Mouse (Mus musculus) midbrain, postnatal 0 days (tissue): Measurements from ENCODE around the gene Dnajb2. TPM values are rescaled to one million over a fixed set of nuclear protein-coding genes. Genes with fewer than 3 reads are reported as not detected.

ENCODE experiments used
- ATAC-seq: fragments of 200-750 bp; cut with Nextera tagmentation; 2 replicates; pipeline ENCODE4 v1.8.0; 2017; ENCODE audit warnings: moderate number of reproducible peaks, mild to moderate bottlenecking, moderate TSS enrichment, moderate library complexity; ENCODE audit not compliant: low FRiP score
- DNase-seq: peaks from one replicate; pipeline ENCODE4 v3.0.0-alpha.2; 2015; ENCODE audit warnings: low spot score
- H3K27ac ChIP-seq: fragments of 300-500 bp; sonication (generic); 2 replicates; pipeline ENCODE4 v1.5.1; 2014; ENCODE audit warnings: low read depth, mild to moderate bottlenecking, low read length, mixed read lengths
- H3K27me3 ChIP-seq: fragments of 300-500 bp; sonication (generic); 2 replicates; pipeline ENCODE4 v1.6.1; 2014; ENCODE audit warnings: low read length, control low read depth, mixed read lengths; ENCODE audit not compliant: insufficient read depth
- H3K36me3 ChIP-seq: fragments of 300-500 bp; sonication (generic); 2 replicates; pipeline ENCODE4 v1.6.1; 2014; ENCODE audit warnings: low read length, control low read depth, mixed read lengths; ENCODE audit not compliant: insufficient read depth
- H3K4me1 ChIP-seq: fragments of 300-500 bp; sonication (generic); 2 replicates; pipeline ENCODE4 v1.6.1; 2014; ENCODE audit warnings: mild to moderate bottlenecking, control low read depth, antibody characterized with exemption, low read length, mixed read lengths; ENCODE audit not compliant: insufficient read depth
- H3K4me2 ChIP-seq: fragments of 300-500 bp; sonication (generic); 2 replicates; pipeline ENCODE4 v1.6.1; 2014; ENCODE audit warnings: low read depth, mild to moderate bottlenecking, low read length, mixed read lengths; ENCODE audit not compliant: poor library complexity, severe bottlenecking
- H3K4me3 ChIP-seq: fragments of 300-500 bp; sonication (generic); 2 replicates; pipeline ENCODE4 v1.5.1; 2014; ENCODE audit warnings: low read depth, mild to moderate bottlenecking, low read length, moderate library complexity
- H3K9ac ChIP-seq: fragments of 300-500 bp; sonication (generic); replicated peaks from 2 replicates; pipeline ENCODE4 v1.6.1; 2014; ENCODE audit warnings: mild to moderate bottlenecking, low read length, moderate library complexity, mixed read lengths; ENCODE audit not compliant: poor library complexity, severe bottlenecking
- H3K9me3 ChIP-seq: fragments of 300-500 bp; sonication (generic); 2 replicates; pipeline ENCODE4 v1.6.1; 2016; ENCODE audit warnings: low read length, control low read depth
- CTCF ChIP-seq: IDR thresholded peaks from 2 replicates; pipeline ENCODE4 v1.5.1; 2016; ENCODE audit warnings: antibody characterized with exemption, mild to moderate bottlenecking
- WGBS: fragments of 180-500 bp; shearing (Covaris S2); extraction: QIAGEN DNeasy Blood & Tissue Kit; methylation state at CpG from one replicate; pipeline ENCODE4 v1.1.7; 2014; 5-methylcytosine and 5-hydroxymethylcytosine counted together
- polyA plus RNA-seq: library from polyadenylated mRNA; unstranded; fragments of >200 nt; fragmentation: Nextera tagmentation; extraction: Ambion mirVana; gene quantifications from 2 replicates; pipeline ENCODE4 v1.2.1, GENCODE M21; 2015
- total RNA-seq: library from RNA; depleted of rRNA; stranded (reverse); fragments of >200 nt; gene quantifications from 2 replicates; pipeline ENCODE4 v1.2.3, GENCODE M21; 2014

The Dnajb2 gene
- total and polyA plus RNA-seq, 2 experiments from 2014 or later: 43.6 to 65.1 TPM

DNA sequence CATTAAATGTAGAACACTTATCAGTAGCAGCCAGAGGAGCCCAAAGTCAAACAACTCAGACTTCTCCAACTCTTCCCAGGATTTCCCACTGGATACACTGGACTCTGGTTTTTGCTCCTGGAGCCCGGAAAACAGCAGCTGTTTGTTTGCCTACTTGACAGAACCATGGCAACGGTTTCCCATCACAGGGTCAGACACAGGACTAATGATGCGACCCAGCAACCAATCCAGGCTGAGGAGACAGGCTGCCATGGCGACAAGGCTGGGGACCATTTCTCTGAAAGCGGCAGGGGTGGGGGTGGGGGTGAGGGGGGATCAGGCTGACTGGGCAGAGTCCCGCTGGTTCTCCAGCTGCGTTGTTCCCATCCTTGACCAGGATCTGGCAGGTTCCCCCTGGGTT is 53.2 kb downstream of the Dnajb2 start:
- no peak overlapping the region; the same call in 1 of the 2 replicates for H3K4me2 ChIP-seq
- WGBS: 4% methylated on average over 7 of the region's 7 CpGs
- no peaks in the 10 kb centered on the region for H3K9me3 ChIP-seq
- no peak overlapping the region for H3K9ac ChIP-seq
- DNase-seq: peak; percentile 91
- peak overlapping the region; percentile 82 for H3K27ac ChIP-seq
- peaks cover 3% of the 10 kb centered on the region; the same call in 1 of the 2 replicates for H3K4me1 ChIP-seq
- H3K4me3 ChIP-seq: no peak overlapping the region
- TF ChIP-seq CTCF: no peak
- H3K36me3 ChIP-seq: no peaks in the 10 kb centered on the region
- ATAC-seq: peak; percentile 87
- no peaks in the 10 kb centered on the region for H3K27me3 ChIP-seq

GRCm38 (mm10) chr1:75289888-75290431 is 53.8 kb downstream of the Dnajb2 start:
- DNase-seq (peak; percentile 39), ATAC-seq (0 out of 2 replicates have a peak, but pooled peaks have one; percentile 44)
- no peak overlapping the region for H3K4me3 ChIP-seq
- H3K36me3 ChIP-seq: no peaks in the 10 kb centered on the region
- no peaks in the 10 kb centered on the region for H3K27me3 ChIP-seq
- no peak overlapping the region for H3K4me2 ChIP-seq
- 0 out of 2 replicates have a peak overlapping the region, but pooled peaks have one; percentile 24 for H3K9ac ChIP-seq
- no peak for TF ChIP-seq CTCF
- H3K9me3 ChIP-seq: no peaks in the 10 kb centered on the region
- peak overlapping the region; percentile 82 for H3K27ac ChIP-seq
- 24% methylated on average over 8 of the region's 8 CpGs for WGBS
- peaks cover 3% of the 10 kb centered on the region; the same call in 1 of the 2 replicates for H3K4me1 ChIP-seq

DNA sequence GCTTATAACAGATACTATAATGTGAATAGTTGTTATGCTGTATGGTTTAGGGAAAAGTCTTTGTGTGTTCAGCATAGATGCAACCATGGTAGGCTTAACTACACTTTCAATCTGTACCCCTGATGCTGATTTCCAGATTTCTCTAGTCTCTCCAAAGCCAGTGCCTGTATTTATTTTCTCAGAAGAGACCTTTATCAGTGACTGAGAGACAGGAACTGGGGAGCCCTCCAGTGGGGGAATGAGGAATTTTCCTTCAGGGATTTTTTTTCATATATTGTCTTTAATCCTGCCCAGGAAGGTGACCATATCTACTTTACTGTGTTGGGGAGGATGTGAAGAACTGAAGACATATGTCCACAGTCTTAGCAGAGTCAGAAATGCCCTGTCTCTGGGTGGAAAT is 54.4 kb downstream of the Dnajb2 start:
- H3K9me3 ChIP-seq: no peaks in the 10 kb centered on the region
- H3K36me3 ChIP-seq: no peaks in the 10 kb centered on the region
- no peak for ATAC-seq
- H3K27me3 ChIP-seq: no peaks in the 10 kb centered on the region
- no peak overlapping the region for H3K4me2 ChIP-seq
- H3K4me3 ChIP-seq: no peak overlapping the region
- H3K9ac ChIP-seq: no peak overlapping the region
- peak; percentile 79 for TF ChIP-seq CTCF
- DNase-seq: peak; percentile 87
- peak overlapping the region; percentile 82 for H3K27ac ChIP-seq
- peaks cover 3% of the 10 kb centered on the region; the same call in 1 of the 2 replicates for H3K4me1 ChIP-seq

DNA sequence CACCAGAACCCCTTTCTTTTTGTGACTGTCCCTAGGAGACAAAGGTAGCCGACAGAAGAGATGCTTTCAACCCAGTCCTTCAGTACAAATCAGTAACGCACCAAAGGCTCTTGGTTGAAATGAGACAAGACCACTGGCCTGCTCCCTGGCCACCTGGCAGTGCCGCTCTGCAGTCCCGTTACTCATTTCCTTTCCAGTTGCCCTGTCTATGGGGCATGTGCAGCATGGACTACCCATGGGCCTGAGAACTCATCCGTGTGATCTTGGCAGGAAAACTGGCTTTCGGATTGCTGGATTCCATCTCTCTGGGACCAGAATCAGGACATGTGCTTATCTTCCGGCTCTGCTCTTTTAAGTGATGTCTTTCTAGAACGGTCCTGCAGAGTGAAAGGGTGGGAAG is 55.1 kb downstream of the Dnajb2 start:
- no peak overlapping the region for H3K27ac ChIP-seq
- no peak for TF ChIP-seq CTCF
- 0 out of 2 replicates have a peak overlapping the region, but pooled peaks have one; percentile 13 for H3K9ac ChIP-seq
- no peaks in the 10 kb centered on the region for H3K27me3 ChIP-seq
- DNase-seq (no peak), ATAC-seq (no peak)
- H3K4me2 ChIP-seq: no peak overlapping the region
- no peak overlapping the region for H3K4me3 ChIP-seq
- no peaks in the 10 kb centered on the region for H3K36me3 ChIP-seq
- H3K4me1 ChIP-seq: peaks cover 3% of the 10 kb centered on the region; the same call in 1 of the 2 replicates
- 77% methylated on average over 8 of the region's 8 CpGs for WGBS
- no peaks in the 10 kb centered on the region for H3K9me3 ChIP-seq

DNA sequence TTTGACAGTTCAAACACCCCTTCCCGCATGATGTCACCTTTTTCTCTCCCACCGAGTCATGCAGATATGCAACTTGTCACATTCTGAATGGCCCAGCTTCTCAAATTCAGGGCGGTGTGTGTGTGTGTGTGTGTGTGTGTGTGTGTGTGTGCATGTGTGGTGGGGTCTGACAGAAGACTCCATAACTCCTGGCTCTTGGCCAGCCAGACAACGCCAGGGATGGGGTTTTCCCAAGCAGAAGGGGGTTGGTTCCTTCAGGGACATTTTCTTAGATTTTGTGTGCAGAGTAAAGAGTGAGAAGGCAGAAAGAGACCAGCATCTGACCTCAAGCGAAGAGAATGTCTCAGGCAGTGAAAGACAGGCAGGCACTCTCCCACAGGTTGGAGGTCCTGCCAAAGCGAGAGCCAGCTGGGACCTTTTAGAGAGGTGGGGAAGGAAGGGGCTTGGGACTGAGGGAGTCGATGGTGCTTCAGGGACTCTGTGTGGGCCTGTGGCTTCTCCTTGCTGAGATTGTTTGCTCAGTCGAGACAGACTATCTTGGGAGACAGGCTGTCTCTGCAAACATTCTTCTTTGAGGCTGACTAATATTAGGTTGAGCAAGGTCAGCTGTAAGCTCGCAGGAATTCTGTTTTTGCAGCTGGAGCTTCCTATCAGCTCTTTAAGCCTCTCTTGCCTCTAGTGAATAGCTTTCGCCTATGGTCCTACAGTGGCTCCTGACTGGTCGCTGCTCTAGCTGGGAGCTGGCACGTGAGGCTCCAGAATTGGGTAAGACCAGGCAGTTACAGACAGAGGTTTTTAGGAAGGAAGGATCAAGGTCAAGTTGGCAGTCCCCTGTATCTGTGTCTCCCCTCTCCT is 56.5 kb downstream of the Dnajb2 start:
- Histone ChIP-seq H3K4me3 (no peak overlapping the region), H3K9me3 (no peaks in the 10 kb centered on the region), H3K36me3 (no peaks in the 10 kb centered on the region), H3K27me3 (no peaks in the 10 kb centered on the region), H3K9ac (no peak overlapping the region; the same call in 1 of the 2 replicates), H3K27ac (no peak overlapping the region), H3K4me1 (peaks cover 3% of the 10 kb centered on the region; the same call in 1 of the 2 replicates), H3K4me2 (no peak overlapping the region)
- TF ChIP-seq CTCF: no peak
- 55% methylated on average over 12 of the region's 12 CpGs for WGBS
- DNase-seq (no peak), ATAC-seq (no peak)

DNA sequence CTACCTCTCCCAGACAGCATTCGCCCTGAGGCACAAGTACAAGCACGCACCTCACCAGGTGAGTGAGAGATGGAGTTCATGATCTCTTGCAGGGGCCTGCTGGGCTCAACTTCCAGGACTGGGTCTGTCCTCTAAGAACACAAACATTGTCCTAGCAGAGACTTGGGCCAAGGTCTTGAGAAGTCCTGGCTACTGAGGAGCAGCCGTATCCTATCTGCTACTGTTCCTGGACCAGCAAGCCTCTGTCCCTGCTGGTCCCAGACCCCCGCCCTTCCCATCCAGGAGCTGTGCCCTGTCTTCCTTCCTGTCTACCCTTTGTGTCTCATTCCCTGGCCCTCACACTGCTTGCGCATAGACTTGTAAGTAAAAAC is 57.1 kb downstream of the Dnajb2 start:
- Histone ChIP-seq H3K4me2 (no peak overlapping the region), H3K36me3 (no peaks in the 10 kb centered on the region), H3K9ac (no peak overlapping the region; the same call in 1 of the 2 replicates), H3K4me3 (no peak overlapping the region), H3K27ac (no peak overlapping the region), H3K9me3 (no peaks in the 10 kb centered on the region), H3K4me1 (peaks cover 3% of the 10 kb centered on the region; the same call in 1 of the 2 replicates), H3K27me3 (no peaks in the 10 kb centered on the region)
- ATAC-seq (no peak), DNase-seq (no peak)
- 81% methylated on average over 5 of the region's 5 CpGs for WGBS
- no peak for TF ChIP-seq CTCF
